ENCODE assay signal across 10 mouse cellular contexts in genomic region chr7:69992383-69993327, GRCm38 (mm10).
DNase-seq lines count a peak whose midpoint lies in the region; ATAC-seq and TF ChIP-seq lines count a peak whose summit lies in the region.
"Had no signal": no experiment of that assay in that cellular context is flagged by ENCODE, and none has a peak within 500 bp of the region (broad histone marks: within the 10 kb centered on the region; RNA-seq: fewer than 3 reads in every experiment).

No protein-coding gene starts in this region.

- no peak for TF ChIP-seq CTCF in lung, embryonic 14.5 days (IDR thresholded peaks at IDR 0.05; ENCODE audit: low read depth)

- H3K4me3 ChIP-seq in lung, embryonic 14.5 days (ENCODE audit: low read depth, low read length) = peak overlapping the region; percentile 29
- H3K4me3 ChIP-seq in forebrain, embryonic 13.5 days = peak overlapping the region; percentile 27
- peak overlapping the region; percentile 34 for H3K4me3 ChIP-seq in limb, embryonic 13.5 days
- H3K4me3 ChIP-seq: myocyte had no signal

- no peak overlapping the region for H3K27ac ChIP-seq in lung, embryonic 14.5 days (ENCODE audit: low read depth)
- peak overlapping the region; percentile 63 for H3K27ac ChIP-seq in forebrain, embryonic 13.5 days
- no peak overlapping the region for H3K27ac ChIP-seq in limb, embryonic 13.5 days

- 0 out of 2 replicates have a peak, but pooled peaks cover 2% of the 10 kb centered on the region for H3K4me1 ChIP-seq in lung, embryonic 14.5 days (ENCODE audit: insufficient read depth)
- H3K4me1 ChIP-seq in forebrain, embryonic 13.5 days = peaks cover 36% of the 10 kb centered on the region
- peaks cover 16% of the 10 kb centered on the region for H3K4me1 ChIP-seq in limb, embryonic 13.5 days

- ATAC-seq in lung, embryonic 14.5 days (ENCODE audit: insufficient read depth) = peak; percentile 69; the same call in 1 of the 2 replicates
- peak; percentile 29; the same call in 1 of the 2 replicates for ATAC-seq in forebrain, embryonic 13.5 days
- ATAC-seq in limb, embryonic 13.5 days (ENCODE audit: low FRiP score, low read depth) = no peak
- no peak for ATAC-seq in erythroid progenitor cell, adult 5-6 weeks (replicated peaks; ENCODE audit: low FRiP score, poor library complexity, severe bottlenecking)

- H3K9ac ChIP-seq in lung, embryonic 14.5 days = peak overlapping the region; percentile 0; the same call in 1 of the 2 replicates
- peak overlapping the region; percentile 40 for H3K9ac ChIP-seq in forebrain, embryonic 13.5 days
- H3K9ac ChIP-seq in limb, embryonic 13.5 days = no peak overlapping the region

- peak overlapping the region; percentile 59 for H3K4me2 ChIP-seq in lung, embryonic 14.5 days
- peak overlapping the region; percentile 51 for H3K4me2 ChIP-seq in forebrain, embryonic 13.5 days
- H3K4me2 ChIP-seq in limb, embryonic 13.5 days (replicated peaks) = peak overlapping the region; percentile 60

- no peaks in the 10 kb centered on the region for H3K27me3 ChIP-seq in lung, embryonic 14.5 days (ENCODE audit: insufficient read depth, low read length)
- H3K27me3 ChIP-seq in forebrain, embryonic 13.5 days = peaks cover 70% of the 10 kb centered on the region
- peaks cover 31% of the 10 kb centered on the region for H3K27me3 ChIP-seq in limb, embryonic 13.5 days

- no peaks in the 10 kb centered on the region for H3K36me3 ChIP-seq in lung, embryonic 14.5 days (ENCODE audit: insufficient read depth)
- H3K36me3 ChIP-seq in forebrain, embryonic 13.5 days (ENCODE audit: poor library complexity, severe bottlenecking) = no peaks in the 10 kb centered on the region
- H3K36me3 ChIP-seq in limb, embryonic 13.5 days = no peaks in the 10 kb centered on the region

- DNase-seq in lung, embryonic 14.5 days = peak; percentile 44
- no peak for DNase-seq in lung, adult 18-20 months
- peak; percentile 3 for DNase-seq in retina, postnatal 7 days (ENCODE audit: low read depth, low spot score)
- DNase-seq in adrenal gland, adult 2 months = no peak
- no peak for DNase-seq in ovary, postnatal 36 days (ENCODE audit: low spot score)
- DNase-seq: thymus, postnatal 4 days had no signal

- WGBS in lung, embryonic 14.5 days = 14% methylated on average over 21 of the region's 21 CpGs
- 1% methylated on average over 21 of the region's 21 CpGs for WGBS in forebrain, embryonic 13.5 days
- 6% methylated on average over 21 of the region's 21 CpGs for WGBS in limb, embryonic 13.5 days

- H3K9me3 ChIP-seq in lung, embryonic 14.5 days (ENCODE audit: low read depth, low read length) = no peaks in the 10 kb centered on the region
- no peaks in the 10 kb centered on the region for H3K9me3 ChIP-seq in forebrain, embryonic 13.5 days (replicated peaks)
- no peaks in the 10 kb centered on the region for H3K9me3 ChIP-seq in limb, embryonic 13.5 days

Comparison
In these comparisons a context has a peak if more than half of its experiments do, and no peak if none do; other contexts are left out.
1. DNase-seq: peak in lung, embryonic 14.5 days (single experiment) and retina, postnatal 7 days (single experiment); none in lung, adult 18-20 months (0 of 2), adrenal gland, adult 2 months (single experiment) and ovary, postnatal 36 days (single experiment).
2. ATAC-seq: peak in lung, embryonic 14.5 days (single experiment) and forebrain, embryonic 13.5 days (single experiment); none in limb, embryonic 13.5 days (single experiment) and erythroid progenitor cell, adult 5-6 weeks (single experiment).
3. Peak in every context shown above with its lines, with median percentiles within 50 percentile points of each other: H3K4me2 ChIP-seq and H3K4me3 ChIP-seq.